In the genomic region with DNA sequence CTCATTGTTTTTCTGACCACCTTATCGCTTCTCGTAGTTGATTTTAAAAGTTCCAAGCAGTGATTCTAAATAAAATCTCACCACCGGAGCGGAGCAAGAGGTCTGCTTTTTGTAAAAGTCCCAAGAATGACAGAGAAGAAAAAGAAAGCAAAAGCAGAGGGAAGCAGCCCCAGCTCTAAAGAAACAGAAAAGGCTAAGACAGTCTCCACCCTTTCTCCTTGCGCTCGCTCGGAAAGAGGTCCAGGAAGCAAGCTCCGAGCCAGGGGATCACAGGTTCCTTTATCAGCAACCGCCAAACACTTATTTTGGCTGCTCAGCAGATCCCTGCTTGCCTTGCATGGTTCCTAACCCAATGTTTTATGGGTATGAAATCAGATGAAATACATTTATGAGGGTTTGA, we compare ENCODE assay signal across 21 mouse cellular contexts.
DNase-seq lines count a peak whose midpoint lies in the region; ATAC-seq and TF ChIP-seq lines count a peak whose summit lies in the region.
"Had no signal": no experiment of that assay in that cellular context is flagged by ENCODE, and none has a peak within 500 bp of the region (broad histone marks: within the 10 kb centered on the region; RNA-seq: fewer than 3 reads in every experiment).

No protein-coding gene starts in this region.

- 64% methylated on average over 9 of the region's 9 CpGs for WGBS in lung, embryonic 15.5 days
- 39% methylated on average over 9 of the region's 9 CpGs for WGBS in heart, embryonic 11.5 days (ENCODE audit: insufficient replicate concordance)
- 71% methylated on average over 9 of the region's 9 CpGs for WGBS in midbrain, postnatal 0 days
- 84% methylated on average over 9 of the region's 9 CpGs for WGBS in kidney, embryonic 16.5 days
- WGBS in hindbrain, embryonic 11.5 days: 79% methylated on average over 9 of the region's 9 CpGs

- TF ChIP-seq CTCF in midbrain, postnatal 0 days (IDR thresholded peaks at IDR 0.05): no peak

- H3K27ac ChIP-seq in lung, embryonic 15.5 days: no peak overlapping the region
- H3K27ac ChIP-seq in heart, embryonic 11.5 days (ENCODE audit: low read depth, low read length): no peak overlapping the region
- no peak overlapping the region for H3K27ac ChIP-seq in midbrain, postnatal 0 days (ENCODE audit: low read depth, low read length)
- no peak overlapping the region for H3K27ac ChIP-seq in kidney, embryonic 16.5 days (ENCODE audit: low read length)
- H3K27ac ChIP-seq in hindbrain, embryonic 11.5 days (ENCODE audit: low read depth, low read length): no peak overlapping the region
- H3K27ac ChIP-seq: forebrain, embryonic 13.5 days; hindbrain, embryonic 13.5 days; layer of hippocampus, adult 2 months; neural tube, embryonic 12.5 days had no signal

- H3K9ac ChIP-seq in lung, embryonic 15.5 days: no peak overlapping the region
- no peak overlapping the region for H3K9ac ChIP-seq in heart, embryonic 11.5 days (ENCODE audit: low read depth, low read length)
- H3K9ac ChIP-seq in midbrain, postnatal 0 days (replicated peaks; ENCODE audit: low read length, poor library complexity, severe bottlenecking): no peak overlapping the region
- no peak overlapping the region for H3K9ac ChIP-seq in kidney, embryonic 16.5 days (replicated peaks; ENCODE audit: low read length)
- no peak overlapping the region for H3K9ac ChIP-seq in hindbrain, embryonic 11.5 days (ENCODE audit: low read depth, low read length)
- H3K9ac ChIP-seq: hindbrain, embryonic 13.5 days; neural tube, embryonic 12.5 days had no signal

- H3K9me3 ChIP-seq in lung, embryonic 15.5 days: no peaks in the 10 kb centered on the region
- no peaks in the 10 kb centered on the region for H3K9me3 ChIP-seq in heart, embryonic 11.5 days (replicated peaks; ENCODE audit: control insufficient read depth, low read length)
- no peaks in the 10 kb centered on the region for H3K9me3 ChIP-seq in midbrain, postnatal 0 days (ENCODE audit: low read length)
- H3K9me3 ChIP-seq in kidney, embryonic 16.5 days (ENCODE audit: low read length): no peaks in the 10 kb centered on the region
- H3K9me3 ChIP-seq in hindbrain, embryonic 11.5 days (ENCODE audit: control insufficient read depth, low read length): no peaks in the 10 kb centered on the region
- H3K9me3 ChIP-seq: forebrain, embryonic 13.5 days; hindbrain, embryonic 13.5 days; midbrain, embryonic 10.5 days; neural tube, embryonic 12.5 days had no signal

- H3K27me3 ChIP-seq in lung, embryonic 15.5 days: no peaks in the 10 kb centered on the region
- H3K27me3 ChIP-seq in heart, embryonic 11.5 days (ENCODE audit: control insufficient read depth, insufficient read depth, low read length): no peaks in the 10 kb centered on the region
- H3K27me3 ChIP-seq in midbrain, postnatal 0 days (ENCODE audit: insufficient read depth, low read length): no peaks in the 10 kb centered on the region
- no peaks in the 10 kb centered on the region for H3K27me3 ChIP-seq in kidney, embryonic 16.5 days (ENCODE audit: insufficient read depth, low read length)
- no peaks in the 10 kb centered on the region for H3K27me3 ChIP-seq in hindbrain, embryonic 11.5 days (ENCODE audit: control insufficient read depth, insufficient read depth, low read length)
- H3K27me3 ChIP-seq: forebrain, embryonic 13.5 days; hindbrain, embryonic 13.5 days; neural tube, embryonic 12.5 days had no signal

- H3K36me3 ChIP-seq in lung, embryonic 15.5 days: no peaks in the 10 kb centered on the region
- no peaks in the 10 kb centered on the region for H3K36me3 ChIP-seq in heart, embryonic 11.5 days (ENCODE audit: control insufficient read depth, insufficient read depth, low read length)
- H3K36me3 ChIP-seq in midbrain, postnatal 0 days (ENCODE audit: insufficient read depth, low read length): no peaks in the 10 kb centered on the region
- H3K36me3 ChIP-seq in kidney, embryonic 16.5 days (ENCODE audit: insufficient read depth, low read length): no peaks in the 10 kb centered on the region
- H3K36me3 ChIP-seq in hindbrain, embryonic 11.5 days (ENCODE audit: control insufficient read depth, insufficient read depth, low read length): no peaks in the 10 kb centered on the region
- H3K36me3 ChIP-seq: hindbrain, embryonic 13.5 days; midbrain, embryonic 10.5 days; neural tube, embryonic 12.5 days had no signal

- H3K4me2 ChIP-seq in lung, embryonic 15.5 days: peak overlapping the region; percentile 14; the same call in 1 of the 2 replicates
- peak overlapping the region; percentile 45 for H3K4me2 ChIP-seq in heart, embryonic 11.5 days
- H3K4me2 ChIP-seq in midbrain, postnatal 0 days (ENCODE audit: low read depth, low read length, poor library complexity, severe bottlenecking): no peak overlapping the region
- H3K4me2 ChIP-seq in kidney, embryonic 16.5 days (replicated peaks; ENCODE audit: low read depth, low read length): no peak overlapping the region
- H3K4me2 ChIP-seq in hindbrain, embryonic 11.5 days (replicated peaks; ENCODE audit: low read depth, low read length): no peak overlapping the region
- H3K4me2 ChIP-seq: hindbrain, embryonic 13.5 days; neural tube, embryonic 12.5 days had no signal

- no peak overlapping the region for H3K4me3 ChIP-seq in lung, embryonic 15.5 days
- H3K4me3 ChIP-seq in heart, embryonic 11.5 days (ENCODE audit: low read depth, low read length): 0 out of 2 replicates have a peak overlapping the region, but pooled peaks have one; percentile 10
- no peak overlapping the region for H3K4me3 ChIP-seq in midbrain, postnatal 0 days (ENCODE audit: low read depth, low read length)
- H3K4me3 ChIP-seq in kidney, embryonic 16.5 days (ENCODE audit: low read length): no peak overlapping the region
- H3K4me3 ChIP-seq in hindbrain, embryonic 11.5 days (ENCODE audit: low read depth, low read length): no peak overlapping the region
- H3K4me3 ChIP-seq: forebrain, embryonic 13.5 days; hindbrain, embryonic 13.5 days; layer of hippocampus, adult 2 months; midbrain, embryonic 10.5 days; neural tube, embryonic 12.5 days had no signal

- no peaks in the 10 kb centered on the region for H3K4me1 ChIP-seq in lung, embryonic 15.5 days
- no peaks in the 10 kb centered on the region for H3K4me1 ChIP-seq in heart, embryonic 11.5 days (ENCODE audit: control insufficient read depth, insufficient read depth, low read length)
- H3K4me1 ChIP-seq in midbrain, postnatal 0 days (ENCODE audit: insufficient read depth, low read length): no peaks in the 10 kb centered on the region
- H3K4me1 ChIP-seq in kidney, embryonic 16.5 days (ENCODE audit: insufficient read depth, low read length): no peaks in the 10 kb centered on the region
- H3K4me1 ChIP-seq in hindbrain, embryonic 11.5 days (replicated peaks; ENCODE audit: control insufficient read depth, insufficient read depth, low read length): no peaks in the 10 kb centered on the region
- H3K4me1 ChIP-seq: hindbrain, embryonic 13.5 days; neural tube, embryonic 12.5 days had no signal

- DNase-seq in lung, postnatal 14 days: no peak
- DNase-seq in midbrain, postnatal 0 days (ENCODE audit: low spot score): no peak
- no peak for DNase-seq in hindbrain, embryonic 11.5 days (ENCODE audit: low spot score)
- DNase-seq: adrenal gland, postnatal 25 days; B cell, adult 2 months; cerebellum, adult 8-10 months; gastrocnemius, postnatal 36 days; kidney, adult 11 months; kidney, postnatal 10 days; lung, postnatal 36 days; right cerebral cortex, postnatal 4 days; thymus, adult 2 months had no signal

- no peak for ATAC-seq in lung, embryonic 15.5 days (ENCODE audit: borderline replicate concordance, extremely low read depth, low FRiP score, low TSS enrichment)
- no peak for ATAC-seq in heart, embryonic 11.5 days (replicated peaks; ENCODE audit: insufficient number of reproducible peaks, low FRiP score, low TSS enrichment)
- peak; percentile 63 to 72 for ATAC-seq in hematopoietic stem cell, adult 5-6 weeks (replicated peaks in 1 of 2; ENCODE audit: insufficient read depth in 1 of 2, low FRiP score in 2 of 2, low TSS enrichment in 1 of 2, low read depth in 1 of 2, poor library complexity in 2 of 2, severe bottlenecking in 2 of 2)
- ATAC-seq in midbrain, postnatal 0 days (ENCODE audit: low FRiP score): no peak
- no peak for ATAC-seq in kidney, embryonic 16.5 days (ENCODE audit: low FRiP score, low TSS enrichment)
- no peak for ATAC-seq in hindbrain, embryonic 11.5 days (ENCODE audit: low FRiP score)
- ATAC-seq: forebrain, embryonic 13.5 days had no signal

Comparison
In these comparisons a context has a peak if more than half of its experiments do, and no peak if none do; other contexts are left out.
1. ATAC-seq: peak in hematopoietic stem cell, adult 5-6 weeks (2 of 2); none in lung, embryonic 15.5 days (single experiment), heart, embryonic 11.5 days (single experiment), midbrain, postnatal 0 days (single experiment), kidney, embryonic 16.5 days (single experiment) and hindbrain, embryonic 11.5 days (single experiment).
2. H3K4me2 ChIP-seq: peak in lung, embryonic 15.5 days (single experiment) and heart, embryonic 11.5 days (single experiment); none in midbrain, postnatal 0 days (single experiment), kidney, embryonic 16.5 days (single experiment) and hindbrain, embryonic 11.5 days (single experiment).